ENCODE assay signal across 13 mouse cellular contexts in genomic region chr1:42259216-42259977, GRCm38 (mm10).
DNase-seq lines count a peak whose midpoint lies in the region; ATAC-seq and TF ChIP-seq lines count a peak whose summit lies in the region.
"Had no signal": no experiment of that assay in that cellular context is flagged by ENCODE, and none has a peak within 500 bp of the region (broad histone marks: within the 10 kb centered on the region; RNA-seq: fewer than 3 reads in every experiment).

No protein-coding gene starts in this region.

- no peaks in the 10 kb centered on the region for H3K27me3 ChIP-seq in kidney, embryonic 16.5 days (ENCODE audit: insufficient read depth, low read length)
- H3K27me3 ChIP-seq in Patski, result no peaks in the 10 kb centered on the region
- no peaks in the 10 kb centered on the region for H3K27me3 ChIP-seq in forebrain, embryonic 14.5 days (replicated peaks; ENCODE audit: control insufficient read depth, insufficient read depth, low read length)
- no peaks in the 10 kb centered on the region for H3K27me3 ChIP-seq in midbrain, embryonic 12.5 days
- H3K27me3 ChIP-seq: CH12.LX; liver, embryonic 13.5 days had no signal

- ATAC-seq in kidney, embryonic 16.5 days (ENCODE audit: low FRiP score, low TSS enrichment), result peak; percentile 81; the same call in 1 of the 2 replicates
- ATAC-seq in Patski, result peak; percentile 82
- no peak for ATAC-seq in forebrain, embryonic 14.5 days
- no peak for ATAC-seq in midbrain, embryonic 12.5 days (ENCODE audit: low FRiP score, low read depth)
- ATAC-seq: activated CD4-positive, CD25-positive, alpha-beta regulatory T cell, adult 4 months had no signal

- TF ChIP-seq CTCF in Patski (IDR thresholded peaks at IDR 0.05), result no peak

- DNase-seq in kidney, postnatal 36 days, result no peak
- DNase-seq in Patski (ENCODE audit: low read depth, low spot score) (peak; percentile 43), liver (no peak)
- DNase-seq in forebrain, embryonic 14.5 days (ENCODE audit: low spot score), result peak; percentile 73
- no peak for DNase-seq in cerebellum, postnatal 14 days
- no peak for DNase-seq in left cerebral cortex, postnatal 10 days (ENCODE audit: extremely low spot score in 1 of 2, low spot score in 2 of 2)
- DNase-seq: cerebellum, postnatal 36 days; liver, embryonic 13.5 days; right cerebral cortex, postnatal 14 days had no signal

- no peak overlapping the region for H3K27ac ChIP-seq in kidney, embryonic 16.5 days (ENCODE audit: low read length)
- H3K27ac ChIP-seq in forebrain, embryonic 14.5 days (ENCODE audit: low read depth, low read length), result peak overlapping the region; percentile 97
- peak overlapping the region; percentile 90 for H3K27ac ChIP-seq in midbrain, embryonic 12.5 days (replicated peaks)
- H3K27ac ChIP-seq: liver, embryonic 13.5 days had no signal

- POLR2A ChIA-PET in Patski (lab: Charles Lee), result interaction anchor here (1.2 kb wide), 1 partner anchor 454 kb away, joined by 3 read pairs; no protein-coding TSS in a partner anchor

- no peaks in the 10 kb centered on the region for H3K9me3 ChIP-seq in kidney, embryonic 16.5 days (ENCODE audit: low read length)
- H3K9me3 ChIP-seq in forebrain, embryonic 14.5 days (replicated peaks; ENCODE audit: control insufficient read depth, low read length), result no peaks in the 10 kb centered on the region
- no peaks in the 10 kb centered on the region for H3K9me3 ChIP-seq in midbrain, embryonic 12.5 days
- H3K9me3 ChIP-seq: liver, embryonic 13.5 days had no signal

- peak overlapping the region; percentile 32 for H3K4me2 ChIP-seq in kidney, embryonic 16.5 days (replicated peaks; ENCODE audit: low read depth, low read length)
- peak overlapping the region; percentile 55 for H3K4me2 ChIP-seq in forebrain, embryonic 14.5 days (ENCODE audit: low read length)
- peak overlapping the region; percentile 40 for H3K4me2 ChIP-seq in midbrain, embryonic 12.5 days (replicated peaks)
- H3K4me2 ChIP-seq: liver, embryonic 13.5 days had no signal

- H3K9ac ChIP-seq in kidney, embryonic 16.5 days (replicated peaks; ENCODE audit: low read length), result no peak overlapping the region
- H3K9ac ChIP-seq in forebrain, embryonic 14.5 days (ENCODE audit: low read length), result peak overlapping the region; percentile 71
- peak overlapping the region; percentile 20 for H3K9ac ChIP-seq in midbrain, embryonic 12.5 days (replicated peaks)
- H3K9ac ChIP-seq: liver, embryonic 13.5 days had no signal

- H3K36me3 ChIP-seq in kidney, embryonic 16.5 days (ENCODE audit: insufficient read depth, low read length), result no peaks in the 10 kb centered on the region
- no peaks in the 10 kb centered on the region for H3K36me3 ChIP-seq in forebrain, embryonic 14.5 days (ENCODE audit: control insufficient read depth, insufficient read depth, low read length)
- H3K36me3 ChIP-seq in midbrain, embryonic 12.5 days, result no peaks in the 10 kb centered on the region
- H3K36me3 ChIP-seq: liver, embryonic 13.5 days had no signal

- CTCF ChIA-PET in Patski (lab: Charles Lee), result interaction anchor here (1.2 kb wide), 1 partner anchor 519 kb away, joined by 4 read pairs; no protein-coding TSS in a partner anchor

- in situ Hi-C loops in Patski (cut with MboI; ENCODE audit: low pct_unique_long_range_greater_than_20kb), result loop anchor here (10.0 kb wide), 1 partner anchor 455 kb away; no protein-coding TSS in a partner anchor

- H3K4me3 ChIP-seq in kidney, embryonic 16.5 days (ENCODE audit: low read length), result peak overlapping the region; percentile 16; the same call in 1 of the 2 replicates
- peak overlapping the region; percentile 20 for H3K4me3 ChIP-seq in forebrain, embryonic 14.5 days (ENCODE audit: low read depth, low read length)
- no peak overlapping the region for H3K4me3 ChIP-seq in midbrain, embryonic 12.5 days
- H3K4me3 ChIP-seq: liver, embryonic 13.5 days had no signal

- WGBS in kidney, embryonic 16.5 days, result 11% methylated on average over 13 of the region's 13 CpGs
- 4% methylated on average over 13 of the region's 13 CpGs for WGBS in forebrain, embryonic 14.5 days
- 38% methylated on average over 12 of the region's 13 CpGs for WGBS in midbrain, embryonic 12.5 days

- intact Hi-C loops in left cerebral cortex, postnatal 10 days (cut with DNase I), result loop anchor here (5.0 to 10.0 kb wide), 7 partner anchors 283 to 1105 kb away; no protein-coding TSS in a partner anchor

- H3K4me1 ChIP-seq in kidney, embryonic 16.5 days (ENCODE audit: insufficient read depth, low read length), result peaks cover 17% of the 10 kb centered on the region
- H3K4me1 ChIP-seq in forebrain, embryonic 14.5 days (ENCODE audit: control insufficient read depth, insufficient read depth, low read length), result peaks cover 37% of the 10 kb centered on the region
- peaks cover 55% of the 10 kb centered on the region for H3K4me1 ChIP-seq in midbrain, embryonic 12.5 days
- H3K4me1 ChIP-seq: liver, embryonic 13.5 days had no signal

Comparison
In these comparisons a context has a peak if more than half of its experiments do, and no peak if none do; other contexts are left out.
1. ATAC-seq: peak in kidney, embryonic 16.5 days (single experiment) and Patski (single experiment); none in forebrain, embryonic 14.5 days (single experiment) and midbrain, embryonic 12.5 days (single experiment).
2. DNase-seq: peak in Patski (single experiment) and forebrain, embryonic 14.5 days (single experiment); none in kidney, postnatal 36 days (0 of 2), liver (single experiment), cerebellum, postnatal 14 days (0 of 2) and left cerebral cortex, postnatal 10 days (0 of 2).
3. Peak in every context shown above with its lines, with median percentiles within 50 percentile points of each other: H3K4me2 ChIP-seq.